Mouse (Mus musculus) thymus, adult 2 months (tissue): ENCODE measurements around the gene Svep1. TPM values are rescaled to one million over a fixed set of nuclear protein-coding genes. Genes with fewer than 3 reads are reported as not detected.

Experiments
- DNase-seq: peaks from one replicate; pipeline ENCODE4 v3.0.0; 2021
- H3K27ac ChIP-seq: fragments of 200-500 bp; 2 replicates; pipeline ENCODE4 v1.5.1; 2012; ENCODE audit warnings: low read length, control low read depth; ENCODE audit not compliant: control insufficient read depth, insufficient read depth
- H3K27me3 ChIP-seq: fragments of 200-500 bp; 2 replicates; pipeline ENCODE4 v1.6.1; 2012; ENCODE audit warnings: mild to moderate bottlenecking, low read length, moderate library complexity, mixed read lengths; ENCODE audit not compliant: control insufficient read depth, insufficient read depth
- H3K36me3 ChIP-seq: fragments of 200-500 bp; 2 replicates; pipeline ENCODE4 v1.6.1; 2012; ENCODE audit warnings: mild to moderate bottlenecking, low read length, moderate library complexity; ENCODE audit not compliant: control insufficient read depth, insufficient read depth
- H3K4me1 ChIP-seq: fragments of 200-500 bp; replicated peaks from 2 replicates; pipeline ENCODE4 v1.6.1; 2012; ENCODE audit warnings: low read length; ENCODE audit not compliant: control insufficient read depth, insufficient read depth
- H3K4me3 ChIP-seq: fragments of 200-500 bp; 2 replicates; pipeline ENCODE4 v1.5.1; 2012; ENCODE audit warnings: mild to moderate bottlenecking, low read length, control low read depth, moderate library complexity; ENCODE audit not compliant: control insufficient read depth, insufficient read depth
- CTCF ChIP-seq: fragments of 200-500 bp; IDR thresholded peaks from 2 replicates; pipeline ENCODE4 v1.5.1; 2012; ENCODE audit warnings: mild to moderate bottlenecking, control low read depth, low read length, moderate library complexity, borderline replicate concordance; ENCODE audit not compliant: control insufficient read depth, poor library complexity, insufficient read depth; ENCODE audit errors: extremely low read depth
- POLR2A ChIP-seq: fragments of 200-500 bp; IDR thresholded peaks from 2 replicates; pipeline ENCODE4 v1.6.1; 2012; ENCODE audit warnings: mild to moderate bottlenecking, low read length, control low read depth, moderate library complexity; ENCODE audit not compliant: control insufficient read depth, poor library complexity, insufficient read depth; ENCODE audit errors: extremely low read depth
- WGBS: fragments of 180-500 bp; shearing (Covaris S2); methylation state at CpG from one replicate; pipeline ENCODE4 v1.1.7; 2018; 5-methylcytosine and 5-hydroxymethylcytosine counted together
- polyA plus RNA-seq: library from polyadenylated mRNA; depleted of rRNA; stranded (reverse); fragments of >200 nt; gene quantifications from 2 replicates; pipeline ENCODE4 v1.2.3, GENCODE M21; 2012; rRNA removed

The Svep1 gene
- polyA plus RNA-seq, 1 experiment, result 1.4 TPM

DNA sequence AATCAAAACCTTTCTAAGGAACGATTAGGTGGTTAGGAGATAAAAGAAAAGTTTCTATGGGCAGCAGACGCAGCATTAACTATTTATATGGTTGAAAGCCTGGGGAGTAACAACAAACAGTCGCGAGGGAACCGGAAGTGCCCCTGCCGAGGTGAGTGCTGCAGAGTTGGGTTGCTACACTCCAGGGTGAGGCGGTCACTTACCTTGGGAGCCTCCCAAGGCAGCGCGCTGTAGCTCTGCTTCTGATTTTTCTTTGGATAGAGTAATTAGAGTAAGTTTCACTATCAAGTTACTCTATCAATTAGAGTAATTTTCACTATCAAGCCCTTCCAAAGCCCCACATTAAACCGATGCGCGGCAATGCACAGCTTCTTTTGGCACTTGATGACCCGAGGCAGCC lies 172.0 kb downstream of the Svep1 start:
- TF ChIP-seq CTCF (no peak), POLR2A (no peak)
- Histone ChIP-seq H3K4me1 (0 out of 2 replicates have a peak, but pooled peaks cover 2% of the 10 kb centered on the region), H3K4me3 (no peak overlapping the region), H3K27ac (no peak overlapping the region), H3K27me3 (no peaks in the 10 kb centered on the region; the same call in 1 of the 2 replicates), H3K36me3 (no peaks in the 10 kb centered on the region)
- 48% methylated on average over 13 of the region's 13 CpGs for WGBS
- peak; percentile 8 for DNase-seq

DNA sequence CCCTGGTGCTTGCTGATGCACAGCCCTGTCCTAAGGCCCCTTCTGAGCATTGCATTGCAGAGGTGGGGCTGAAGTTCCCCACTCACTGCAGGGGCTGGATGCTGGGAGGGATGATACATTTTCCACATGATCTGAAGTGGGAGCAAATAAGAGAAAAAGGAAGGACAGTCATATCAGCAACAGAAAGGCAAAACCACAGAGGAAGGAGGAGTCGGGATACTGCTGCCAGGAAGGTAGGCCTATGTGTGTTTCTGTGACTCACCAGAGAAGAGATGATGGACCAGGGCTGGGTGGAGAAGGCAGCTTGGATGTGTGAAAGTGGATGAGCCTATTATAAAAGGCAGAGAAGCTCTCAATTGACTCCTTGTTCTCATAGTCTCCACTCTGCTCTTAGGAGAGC lies 173.9 kb downstream of the Svep1 start:
- Histone ChIP-seq H3K36me3 (no peaks in the 10 kb centered on the region), H3K27me3 (no peaks in the 10 kb centered on the region; the same call in 1 of the 2 replicates), H3K27ac (no peak overlapping the region), H3K4me1 (0 out of 2 replicates have a peak, but pooled peaks cover 2% of the 10 kb centered on the region), H3K4me3 (no peak overlapping the region)
- no peak for TF ChIP-seq POLR2A
- no peak for TF ChIP-seq CTCF
- WGBS, result 91% methylated on average over 1 of the region's 1 CpGs
- DNase-seq, result no peak

DNA sequence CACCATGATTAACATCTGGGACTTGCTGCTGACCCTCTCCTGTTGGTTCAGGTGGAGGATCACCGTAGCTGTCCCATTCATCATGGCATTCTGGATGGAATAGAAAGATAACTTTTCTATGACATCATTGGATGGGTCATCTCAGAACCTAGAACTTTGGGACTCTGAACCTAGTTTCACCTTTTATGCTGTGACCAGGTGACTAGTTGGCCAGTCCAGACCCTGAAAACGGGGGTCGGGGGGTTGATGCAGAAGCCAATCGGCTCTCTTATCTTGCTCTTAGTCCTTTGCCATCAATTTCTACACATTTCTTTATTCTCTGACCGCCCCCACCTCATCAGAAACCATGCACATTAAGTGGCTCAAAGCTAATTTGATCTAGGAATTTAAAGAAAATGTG lies 197.6 kb downstream of the Svep1 start, which contains the start of gene Txndc8:
TSS of gene Txndc8 (minus strand) at position 101 of the 400 bp plus-strand sequence.
- no peak for DNase-seq
- no peak within 1 kb of the TSS for H3K27ac ChIP-seq
- WGBS, result 96% methylated on average over 5 of the region's 5 CpGs
- H3K4me3 ChIP-seq, result no peak within 1 kb of the TSS
- H3K36me3 ChIP-seq, result no peaks in the 10 kb centered on the region
- no peaks in the 10 kb centered on the region for H3K27me3 ChIP-seq
- TF ChIP-seq CTCF (no peak), POLR2A (no peak)
- H3K4me1 ChIP-seq, result no peaks in the 10 kb centered on the region

DNA sequence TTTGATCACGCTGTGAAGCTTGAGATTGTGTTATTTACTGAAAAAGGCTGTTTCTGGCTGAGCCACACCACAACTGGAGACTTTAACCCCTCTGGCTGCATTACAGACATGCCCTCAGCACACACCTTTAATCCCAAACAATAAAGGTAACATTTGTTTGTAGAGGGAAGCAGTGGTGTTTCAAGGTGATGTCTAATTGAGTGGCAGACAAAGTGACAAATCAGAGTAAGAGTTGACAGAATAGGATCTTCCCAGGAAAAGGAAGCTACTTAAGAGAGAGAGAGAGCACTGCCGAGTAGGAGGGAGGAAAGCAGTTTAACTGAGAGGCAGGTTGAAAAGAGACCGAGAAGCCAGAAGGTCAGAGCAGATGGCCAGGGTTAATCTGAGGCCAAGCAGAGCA lies 203.2 kb downstream of the Svep1 start:
- H3K36me3 ChIP-seq, result no peaks in the 10 kb centered on the region
- no peaks in the 10 kb centered on the region for H3K4me1 ChIP-seq
- 91% methylated on average over 3 of the region's 3 CpGs for WGBS
- no peaks in the 10 kb centered on the region for H3K27me3 ChIP-seq
- no peak for DNase-seq
- no peak overlapping the region for H3K27ac ChIP-seq
- TF ChIP-seq CTCF (no peak), POLR2A (no peak)
- no peak overlapping the region for H3K4me3 ChIP-seq

Other genes starting within 250 kb of the Svep1 start
- gene Txndc8, start 197.7 kb downstream of the Svep1 start, polyA plus RNA-seq, result not detected in 2 replicates
- 0.39 and 0.45 TPM in 2 replicates for gene Musk, start 79.1 kb upstream of the Svep1 start, polyA plus RNA-seq